Mouse (Mus musculus) neural tube, embryonic 11.5 days (tissue): ENCODE results near the gene Coasy. TPM values are rescaled to one million over a fixed set of nuclear protein-coding genes. Genes with fewer than 3 reads are reported as not detected.
A peak's percentile ranks its signal among the peaks of the same experiment; 100 is the strongest.

Experiments
- ATAC-seq: fragments of 200-750 bp; cut with Nextera tagmentation; 2 replicates; pipeline ENCODE4 v1.8.0; 2017; ENCODE audit warnings: moderate number of reproducible peaks, mild to moderate bottlenecking, moderate TSS enrichment, moderate library complexity; ENCODE audit not compliant: insufficient read depth, low FRiP score, low TSS enrichment
- DNase-seq: peaks from one replicate; pipeline ENCODE4 v3.0.0-alpha.2; 2015; ENCODE audit warnings: low spot score
- H3K27ac ChIP-seq: fragments of 300-500 bp; sonication (generic); 2 replicates; pipeline ENCODE4 v1.5.1; 2014; ENCODE audit warnings: low read depth, mild to moderate bottlenecking, low read length
- H3K27me3 ChIP-seq: fragments of 300-500 bp; sonication (generic); 2 replicates; pipeline ENCODE4 v1.6.1; 2014; ENCODE audit warnings: mild to moderate bottlenecking, low read length, mixed read lengths; ENCODE audit not compliant: control insufficient read depth, insufficient read depth
- H3K36me3 ChIP-seq: fragments of 300-500 bp; sonication (generic); 2 replicates; pipeline ENCODE4 v1.6.1; 2014; ENCODE audit warnings: mild to moderate bottlenecking, low read length, moderate library complexity, mixed read lengths; ENCODE audit not compliant: control insufficient read depth, insufficient read depth
- H3K4me1 ChIP-seq: fragments of 300-500 bp; sonication (generic); 2 replicates; pipeline ENCODE4 v1.6.1; 2014; ENCODE audit warnings: low read length, mixed read lengths; ENCODE audit not compliant: control insufficient read depth, insufficient read depth
- H3K4me2 ChIP-seq: fragments of 300-500 bp; sonication (generic); 2 replicates; pipeline ENCODE4 v1.6.1; 2014; ENCODE audit warnings: low read depth, mild to moderate bottlenecking, moderate library complexity
- H3K4me3 ChIP-seq: fragments of 300-500 bp; sonication (generic); 2 replicates; pipeline ENCODE4 v1.5.1; 2014; ENCODE audit warnings: low read depth, low read length
- H3K9ac ChIP-seq: fragments of 300-500 bp; sonication (generic); 2 replicates; pipeline ENCODE4 v1.6.1; 2014; ENCODE audit warnings: mild to moderate bottlenecking, low read length
- H3K9me3 ChIP-seq: fragments of 300-500 bp; sonication (generic); 2 replicates; pipeline ENCODE4 v1.6.1; 2016; ENCODE audit warnings: low read length; ENCODE audit not compliant: control insufficient read depth
- WGBS: fragments of 180-500 bp; shearing (Covaris S2); extraction: QIAGEN DNeasy Blood & Tissue Kit; methylation state at CpG from one replicate; pipeline ENCODE4 v1.1.7; 2014; 5-methylcytosine and 5-hydroxymethylcytosine counted together
- polyA plus RNA-seq: library from polyadenylated mRNA; unstranded; fragments of >200 nt; fragmentation: Nextera tagmentation; extraction: Ambion mirVana; gene quantifications from 2 replicates; pipeline ENCODE4 v1.2.1, GENCODE M21; 2014

Gene Coasy
- polyA plus RNA-seq, 1 experiment from 2014 or later = 55.5 TPM

GRCm38 (mm10) chr11:101059473-101059872, 22.9 kb upstream of the Coasy start:
- peaks cover 2% of the 10 kb centered on the region for H3K36me3 ChIP-seq
- 83% methylated on average over 10 of the region's 10 CpGs for WGBS

GRCm38 (mm10) chr11:101060126-101060525, 22.2 kb upstream of the Coasy start:
- H3K36me3 ChIP-seq = peaks cover 2% of the 10 kb centered on the region

More at GRCm38 (mm10) chr11:101059473-101059872, 22.9 kb upstream of the Coasy start:
- H3K9ac ChIP-seq = no peak overlapping the region
- ATAC-seq (no peak), DNase-seq (no peak)
- H3K4me3 ChIP-seq = no peak overlapping the region
- no peak overlapping the region for H3K27ac ChIP-seq
- H3K4me2 ChIP-seq = no peak overlapping the region
- peaks cover 8% of the 10 kb centered on the region for H3K4me1 ChIP-seq
- H3K27me3 ChIP-seq = no peaks in the 10 kb centered on the region
- H3K9me3 ChIP-seq = no peaks in the 10 kb centered on the region

GRCm38 (mm10) chr11:101061049-101061448, 21.3 kb upstream of the Coasy start:
- Histone ChIP-seq H3K4me1 (peaks cover 8% of the 10 kb centered on the region), H3K27me3 (no peaks in the 10 kb centered on the region), H3K9me3 (no peaks in the 10 kb centered on the region), H3K4me2 (no peak overlapping the region), H3K4me3 (no peak overlapping the region), H3K36me3 (peaks cover 2% of the 10 kb centered on the region), H3K9ac (no peak overlapping the region), H3K27ac (no peak overlapping the region)
- WGBS = 90% methylated on average over 5 of the region's 5 CpGs
- ATAC-seq = no peak
- no peak for DNase-seq

More at GRCm38 (mm10) chr11:101060126-101060525, 22.2 kb upstream of the Coasy start:
- H3K9me3 ChIP-seq = no peaks in the 10 kb centered on the region
- no peak for DNase-seq
- H3K27me3 ChIP-seq = no peaks in the 10 kb centered on the region
- H3K4me2 ChIP-seq = no peak overlapping the region
- no peak for ATAC-seq
- no peak overlapping the region for H3K27ac ChIP-seq
- peaks cover 8% of the 10 kb centered on the region for H3K4me1 ChIP-seq
- WGBS = 75% methylated on average over 8 of the region's 8 CpGs
- no peak overlapping the region for H3K4me3 ChIP-seq
- H3K9ac ChIP-seq = no peak overlapping the region

- peaks cover 8% of the 10 kb centered on the region for H3K4me1 ChIP-seq
- 80% methylated on average over 12 of the region's 12 CpGs for WGBS
Observed at GRCm38 (mm10) chr11:101062165-101062884, 20.0 kb upstream of the Coasy start.

GRCm38 (mm10) chr11:101062971-101063675, 19.2 kb upstream of the Coasy start:
- DNase-seq (no peak), ATAC-seq (no peak)
- no peaks in the 10 kb centered on the region for H3K9me3 ChIP-seq
- no peak overlapping the region for H3K4me2 ChIP-seq
- peaks cover 2% of the 10 kb centered on the region; the same call in 1 of the 2 replicates for H3K36me3 ChIP-seq
- WGBS = 68% methylated on average over 14 of the region's 14 CpGs
- H3K4me1 ChIP-seq = peaks cover 8% of the 10 kb centered on the region
- peak overlapping the region; percentile 60; the same call in 1 of the 2 replicates for H3K27ac ChIP-seq
- H3K9ac ChIP-seq = no peak overlapping the region
- H3K4me3 ChIP-seq = no peak overlapping the region
- no peaks in the 10 kb centered on the region for H3K27me3 ChIP-seq

More at GRCm38 (mm10) chr11:101062165-101062884, 20.0 kb upstream of the Coasy start:
- Histone ChIP-seq H3K9me3 (no peaks in the 10 kb centered on the region), H3K27me3 (no peaks in the 10 kb centered on the region), H3K9ac (no peak overlapping the region), H3K27ac (no peak overlapping the region), H3K4me3 (no peak overlapping the region), H3K4me2 (no peak overlapping the region), H3K36me3 (peaks cover 2% of the 10 kb centered on the region)
- ATAC-seq (no peak), DNase-seq (no peak)

GRCm38 (mm10) chr11:101063676-101064327, 18.6 kb upstream of the Coasy start:
- Histone ChIP-seq H3K4me1 (peaks cover 8% of the 10 kb centered on the region), H3K4me2 (no peak overlapping the region), H3K4me3 (no peak overlapping the region), H3K27ac (peak overlapping the region; percentile 60), H3K27me3 (no peaks in the 10 kb centered on the region), H3K9me3 (no peaks in the 10 kb centered on the region), H3K36me3 (peaks cover 2% of the 10 kb centered on the region; the same call in 1 of the 2 replicates), H3K9ac (no peak overlapping the region)
- ATAC-seq (no peak), DNase-seq (no peak)
- WGBS = 60% methylated on average over 12 of the region's 12 CpGs

- 74% methylated on average over 4 of the region's 4 CpGs for WGBS
- Histone ChIP-seq H3K36me3 (peaks cover 2% of the 10 kb centered on the region; the same call in 1 of the 2 replicates), H3K9ac (no peak overlapping the region), H3K4me1 (peaks cover 8% of the 10 kb centered on the region), H3K9me3 (no peaks in the 10 kb centered on the region), H3K27ac (no peak overlapping the region), H3K27me3 (no peaks in the 10 kb centered on the region), H3K4me3 (no peak overlapping the region), H3K4me2 (no peak overlapping the region)
- DNase-seq (no peak), ATAC-seq (no peak)
Observed at GRCm38 (mm10) chr11:101064462-101064861, 17.9 kb upstream of the Coasy start.

GRCm38 (mm10) chr11:101065002-101065401, 17.4 kb upstream of the Coasy start:
- WGBS = 91% methylated on average over 9 of the region's 9 CpGs

More at GRCm38 (mm10) chr11:101065002-101065401, 17.4 kb upstream of the Coasy start:
- H3K27me3 ChIP-seq = no peaks in the 10 kb centered on the region
- peaks cover 8% of the 10 kb centered on the region for H3K4me1 ChIP-seq
- no peak overlapping the region for H3K4me2 ChIP-seq
- H3K27ac ChIP-seq = no peak overlapping the region
- H3K9ac ChIP-seq = no peak overlapping the region
- ATAC-seq (no peak), DNase-seq (no peak)
- no peak overlapping the region for H3K4me3 ChIP-seq
- H3K9me3 ChIP-seq = no peaks in the 10 kb centered on the region
- H3K36me3 ChIP-seq = peaks cover 2% of the 10 kb centered on the region; the same call in 1 of the 2 replicates
